Mouse (Mus musculus): ENCODE measurements around the gene Wfdc3. TPM values are rescaled to one million over a fixed set of nuclear protein-coding genes. Genes with fewer than 3 reads are reported as not detected.

Wfdc3 gene
- polyA plus RNA-seq (2014; fragmentation: Illumina TruSeq; extraction: RNeasy Lipid Tissue Mini Kit (QIAGEN cat#74804); ENCODE audit: low read depth, low replicate concordance), result not detected

DNA sequence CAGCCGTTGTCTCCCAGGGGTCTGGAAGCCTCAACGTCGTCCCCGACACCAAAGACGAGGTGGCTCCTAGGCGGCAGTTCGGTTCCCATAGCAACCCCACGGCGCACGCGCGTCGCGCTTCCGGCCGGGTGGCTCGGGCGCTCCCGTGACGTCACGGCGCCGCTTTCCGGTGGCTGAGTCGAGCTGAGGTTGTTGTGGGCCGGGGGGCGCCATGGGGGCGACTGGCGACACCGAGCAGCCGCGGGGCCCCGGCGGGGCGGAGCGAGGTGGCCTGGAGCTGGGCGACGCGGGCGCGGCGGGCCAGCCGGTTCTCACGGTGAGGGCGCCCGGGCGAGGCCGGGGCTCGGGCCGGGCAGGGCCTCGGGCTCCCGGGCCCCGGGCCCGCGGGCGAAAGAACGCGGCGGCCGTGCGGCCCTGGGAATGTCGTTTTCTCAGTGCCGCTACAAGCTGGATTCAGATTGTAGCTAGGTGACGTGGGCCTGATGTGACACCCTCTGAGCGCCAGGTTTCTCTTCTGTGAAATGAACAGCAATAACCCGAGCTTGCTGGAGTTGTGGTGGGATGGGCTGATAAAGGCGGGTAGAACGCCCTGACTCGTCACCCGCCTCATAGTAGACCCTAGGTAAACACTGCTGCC is at the start of gene Wfdc3, which contains the start of gene Dnttip1:
Gene Wfdc3, minus strand, starts transcription at position 89 of the 637 bp plus-strand sequence.
Gene Dnttip1, plus strand, starts transcription at position 141 of the 637 bp plus-strand sequence.

DNA sequence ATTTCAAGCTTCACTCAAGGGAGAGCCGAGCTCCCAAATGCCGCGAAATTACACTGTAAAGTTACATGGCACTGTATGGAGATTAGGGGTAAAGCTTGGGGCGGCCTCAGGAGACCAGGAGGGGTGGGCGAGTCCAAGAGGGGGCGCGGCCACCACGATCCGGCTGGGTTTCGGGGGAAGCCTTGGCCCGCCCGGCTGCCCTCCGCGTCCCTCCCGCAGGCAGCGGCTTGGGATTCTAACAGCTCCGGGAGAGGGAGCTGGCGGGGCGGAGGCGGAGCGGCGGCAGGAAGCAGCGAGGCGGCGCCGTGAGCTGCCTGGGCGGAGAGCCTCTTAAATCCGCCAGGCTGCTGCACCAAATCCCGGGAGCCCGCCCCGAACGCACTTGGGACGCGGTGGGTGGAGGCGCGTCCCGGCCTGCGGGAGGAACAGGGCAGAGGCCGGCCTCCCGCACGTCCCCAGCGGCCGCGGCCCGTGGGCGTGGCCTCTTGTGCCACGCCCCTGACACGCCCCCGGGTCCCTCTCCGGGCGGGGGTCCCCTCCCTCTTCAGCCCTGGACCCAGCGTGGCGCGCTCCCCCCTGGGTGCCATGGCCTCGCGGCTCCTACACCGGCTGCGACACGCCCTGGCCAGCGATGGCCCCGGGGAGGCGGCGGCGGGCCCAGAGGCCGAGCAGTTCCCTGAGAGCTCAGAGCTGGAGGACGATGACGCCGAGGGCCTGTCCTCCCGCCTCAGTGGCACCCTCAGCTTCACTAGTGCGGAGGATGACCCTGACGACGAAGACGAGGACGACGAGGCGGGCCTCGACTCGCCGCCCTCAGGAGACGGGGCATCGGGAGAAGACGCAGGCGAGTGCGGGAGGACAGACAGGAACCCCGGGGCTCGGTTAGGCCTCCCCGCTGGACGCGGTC is 40.0 kb upstream of the Wfdc3 start, which contains the start of gene Snx21:
Gene Snx21, plus strand, starts transcription at position 343 of the 907 bp plus-strand sequence.

DNA sequence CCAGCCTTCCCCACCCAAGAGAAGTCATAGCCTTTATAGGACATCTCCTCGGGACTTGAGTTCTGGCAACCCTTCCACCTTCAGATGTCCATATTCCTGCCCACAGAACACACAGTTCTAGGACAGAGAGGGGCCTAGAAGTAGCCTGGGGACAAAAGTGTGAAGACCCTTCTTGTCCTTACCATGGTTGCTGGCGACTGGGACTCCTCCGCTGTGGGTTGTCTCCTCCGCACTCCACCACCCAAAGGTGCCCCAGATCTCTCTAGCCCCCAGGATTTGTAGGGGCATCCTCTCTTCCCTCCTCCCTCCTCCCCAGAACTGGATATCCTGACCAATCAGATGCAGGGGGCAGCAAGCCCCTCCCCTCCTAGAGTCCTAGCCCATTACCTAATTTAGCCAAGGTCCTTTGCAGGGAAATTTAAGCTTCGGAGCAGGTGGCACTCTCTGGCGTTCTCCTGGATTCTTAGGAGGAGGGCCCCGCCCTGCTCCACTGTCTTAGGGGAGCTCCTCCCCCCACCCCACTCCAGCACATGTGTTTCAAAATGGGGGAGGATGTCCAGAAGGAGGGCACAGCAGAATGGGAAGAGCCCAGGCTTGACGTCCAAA is 33.9 kb upstream of the Wfdc3 start, which contains the start of gene Tnnc2:
Gene Tnnc2, minus strand, starts transcription at position 487 of the 606 bp plus-strand sequence.

DNA sequence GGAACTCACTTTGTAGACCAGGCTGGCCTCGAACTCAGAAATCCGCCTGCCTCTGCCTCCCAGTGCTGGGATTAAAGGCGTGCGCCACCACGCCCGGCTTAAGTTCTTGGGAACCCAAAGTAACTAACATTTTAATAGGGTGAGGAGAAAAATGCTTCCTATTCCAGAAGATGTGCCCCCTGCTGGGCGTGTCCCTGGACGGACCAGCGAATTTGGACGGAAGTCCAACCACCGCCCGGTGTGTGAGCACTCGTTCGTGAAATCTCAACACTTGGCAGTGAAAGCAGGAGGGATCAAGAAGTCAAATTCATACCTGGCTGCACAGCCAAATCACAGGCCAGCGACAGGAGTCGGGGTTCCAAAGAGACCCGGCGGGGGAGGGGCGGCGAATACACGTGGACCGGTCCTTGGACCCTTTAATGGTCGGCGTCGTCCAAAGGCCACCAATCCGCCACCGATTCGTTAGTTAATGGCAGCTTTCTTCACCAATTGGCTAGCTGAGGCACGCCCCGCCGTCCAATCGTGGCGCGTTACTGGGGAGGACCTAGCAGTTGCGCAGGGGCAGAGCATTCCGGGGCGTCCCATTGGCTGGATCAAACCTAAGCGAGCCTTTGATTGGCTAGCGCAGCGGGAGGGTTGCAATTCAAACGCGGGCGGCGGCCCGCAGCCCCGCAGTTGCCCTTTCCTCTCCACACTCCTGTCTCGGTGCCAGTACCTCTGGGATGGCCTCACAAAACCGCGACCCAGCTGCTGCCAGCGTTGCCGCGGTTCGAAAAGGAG is 23.7 kb upstream of the Wfdc3 start, which contains the start of gene Ube2c:
Gene Ube2c, plus strand, starts transcription at position 641 of the 780 bp plus-strand sequence.

DNA sequence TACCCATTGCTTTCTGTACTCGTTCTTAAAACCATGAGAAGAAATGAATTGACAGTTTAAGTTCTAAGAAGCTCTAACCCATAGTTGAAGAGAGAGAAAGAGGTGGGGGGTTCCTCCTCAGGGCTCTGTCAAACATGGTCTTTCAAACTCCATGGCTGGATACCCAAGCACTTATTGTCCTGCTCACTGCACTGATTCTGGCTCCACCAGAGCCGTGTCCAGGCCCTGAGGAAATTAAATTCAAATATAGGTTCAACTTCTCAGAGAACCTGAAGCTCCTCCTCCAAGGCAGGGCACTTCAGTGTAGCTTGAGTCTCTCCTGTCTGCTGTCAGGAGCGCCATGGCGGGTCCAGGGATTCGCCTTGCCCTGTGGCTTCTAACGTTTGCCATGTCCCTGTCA is 30.7 kb downstream of the Wfdc3 start, which contains the start of gene Spint5:
Gene Spint5, plus strand, starts transcription at position 301 of the 400 bp plus-strand sequence.

DNA sequence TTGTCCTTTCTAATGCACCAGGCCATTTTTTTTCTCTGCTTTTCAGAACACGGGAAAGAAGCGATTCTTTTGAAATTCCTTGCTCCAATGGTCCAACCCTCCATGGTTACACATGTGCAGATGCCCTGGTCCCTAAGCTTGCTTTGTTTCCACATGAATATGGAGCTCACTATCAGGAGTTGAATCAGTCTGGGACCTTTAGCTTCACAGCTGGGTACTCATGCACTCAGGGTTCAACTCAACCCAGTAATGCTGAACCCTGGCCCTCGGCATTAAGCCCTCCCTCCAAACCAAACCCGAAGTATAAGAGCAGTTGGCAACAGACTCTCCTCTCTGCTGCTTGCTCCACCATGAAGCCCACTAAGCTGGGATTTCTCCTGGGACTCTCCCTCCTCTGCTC is 47.5 kb downstream of the Wfdc3 start, which contains the start of gene Spint4:
Gene Spint4, plus strand, starts transcription at position 301 of the 400 bp plus-strand sequence.

DNA sequence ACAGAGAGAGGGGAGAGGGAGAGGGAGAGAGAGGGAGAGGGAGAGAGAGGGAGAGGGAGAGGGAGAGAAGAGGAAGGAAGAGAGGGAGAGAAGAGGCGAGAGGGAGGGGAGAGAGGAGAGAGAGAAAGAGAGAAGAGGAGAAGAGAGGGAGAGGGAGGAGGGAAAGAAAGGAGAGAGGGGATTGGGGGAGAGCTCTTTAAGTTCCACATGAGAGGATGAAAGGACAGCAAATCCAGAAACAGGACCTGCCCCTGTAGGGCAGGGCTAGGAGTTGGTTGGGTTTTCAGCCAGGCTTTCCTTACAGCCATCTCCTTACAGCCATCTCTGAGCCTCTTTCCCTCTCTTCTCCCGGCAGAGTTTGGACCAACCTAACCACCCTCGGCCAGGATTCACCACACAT is 60.9 kb downstream of the Wfdc3 start, which contains the start of gene Wfdc13:
Gene Wfdc13, plus strand, starts transcription at position 301 of the 400 bp plus-strand sequence.

Other genes starting within 250 kb of the Wfdc3 start
- gene Pigt, start 248.4 kb downstream of the Wfdc3 start, polyA plus RNA-seq (2014; fragmentation: Illumina TruSeq; extraction: RNeasy Lipid Tissue Mini Kit (QIAGEN cat#74804); ENCODE audit: low read depth, low replicate concordance), result 7.5 TPM
- not detected for gene Wfdc2, start 183.5 kb downstream of the Wfdc3 start, polyA plus RNA-seq (2014; fragmentation: Illumina TruSeq; extraction: RNeasy Lipid Tissue Mini Kit (QIAGEN cat#74804); ENCODE audit: low read depth, low replicate concordance)
- not detected for gene Spint3, start 172.5 kb downstream of the Wfdc3 start, polyA plus RNA-seq (2014; fragmentation: Illumina TruSeq; extraction: RNeasy Lipid Tissue Mini Kit (QIAGEN cat#74804); ENCODE audit: low read depth, low replicate concordance)
- gene Wfdc6a, start 160.5 kb downstream of the Wfdc3 start, polyA plus RNA-seq (2014; fragmentation: Illumina TruSeq; extraction: RNeasy Lipid Tissue Mini Kit (QIAGEN cat#74804); ENCODE audit: low read depth, low replicate concordance), result not detected
- not detected for gene Eppin, start 152.3 kb downstream of the Wfdc3 start, polyA plus RNA-seq (2014; fragmentation: Illumina TruSeq; extraction: RNeasy Lipid Tissue Mini Kit (QIAGEN cat#74804); ENCODE audit: low read depth, low replicate concordance)
- gene Wfdc6b, start 132.4 kb downstream of the Wfdc3 start, polyA plus RNA-seq (2014; fragmentation: Illumina TruSeq; extraction: RNeasy Lipid Tissue Mini Kit (QIAGEN cat#74804); ENCODE audit: low read depth, low replicate concordance), result not detected
- gene Wfdc8, start 132.3 kb downstream of the Wfdc3 start, polyA plus RNA-seq (2014; fragmentation: Illumina TruSeq; extraction: RNeasy Lipid Tissue Mini Kit (QIAGEN cat#74804); ENCODE audit: low read depth, low replicate concordance), result not detected
- 0.37 TPM for gene Wfdc16, start 107.1 kb downstream of the Wfdc3 start, polyA plus RNA-seq (2014; fragmentation: Illumina TruSeq; extraction: RNeasy Lipid Tissue Mini Kit (QIAGEN cat#74804); ENCODE audit: low read depth, low replicate concordance)
- gene Wfdc10, start 89.9 kb downstream of the Wfdc3 start, polyA plus RNA-seq (2014; fragmentation: Illumina TruSeq; extraction: RNeasy Lipid Tissue Mini Kit (QIAGEN cat#74804); ENCODE audit: low read depth, low replicate concordance), result not detected
- gene Wfdc9, start 89.3 kb downstream of the Wfdc3 start, polyA plus RNA-seq (2014; fragmentation: Illumina TruSeq; extraction: RNeasy Lipid Tissue Mini Kit (QIAGEN cat#74804); ENCODE audit: low read depth, low replicate concordance), result not detected
- gene Wfdc11, start 71.8 kb downstream of the Wfdc3 start, polyA plus RNA-seq (2014; fragmentation: Illumina TruSeq; extraction: RNeasy Lipid Tissue Mini Kit (QIAGEN cat#74804); ENCODE audit: low read depth, low replicate concordance), result not detected
- gene Wfdc13, start 60.8 kb downstream of the Wfdc3 start, polyA plus RNA-seq (2014; fragmentation: Illumina TruSeq; extraction: RNeasy Lipid Tissue Mini Kit (QIAGEN cat#74804); ENCODE audit: low read depth, low replicate concordance), result not detected
- gene Spint4, start 47.4 kb downstream of the Wfdc3 start, polyA plus RNA-seq (2014; fragmentation: Illumina TruSeq; extraction: RNeasy Lipid Tissue Mini Kit (QIAGEN cat#74804); ENCODE audit: low read depth, low replicate concordance), result not detected
- gene Spint5, start 30.6 kb downstream of the Wfdc3 start, polyA plus RNA-seq (2014; fragmentation: Illumina TruSeq; extraction: RNeasy Lipid Tissue Mini Kit (QIAGEN cat#74804); ENCODE audit: low read depth, low replicate concordance), result not detected
- gene Dnttip1, start 52 bp upstream of the Wfdc3 start, polyA plus RNA-seq (2014; fragmentation: Illumina TruSeq; extraction: RNeasy Lipid Tissue Mini Kit (QIAGEN cat#74804); ENCODE audit: low read depth, low replicate concordance), result 1.6 TPM
- not detected for gene Ube2c, start 24.0 kb upstream of the Wfdc3 start, polyA plus RNA-seq (2014; fragmentation: Illumina TruSeq; extraction: RNeasy Lipid Tissue Mini Kit (QIAGEN cat#74804); ENCODE audit: low read depth, low replicate concordance)
- gene Tnnc2, start 34.0 kb upstream of the Wfdc3 start, polyA plus RNA-seq (2014; fragmentation: Illumina TruSeq; extraction: RNeasy Lipid Tissue Mini Kit (QIAGEN cat#74804); ENCODE audit: low read depth, low replicate concordance), result not detected
- gene Snx21, start 39.9 kb upstream of the Wfdc3 start, polyA plus RNA-seq (2014; fragmentation: Illumina TruSeq; extraction: RNeasy Lipid Tissue Mini Kit (QIAGEN cat#74804); ENCODE audit: low read depth, low replicate concordance), result 1.1 TPM
- 0.93 TPM for gene Acot8, start 59.0 kb upstream of the Wfdc3 start, polyA plus RNA-seq (2014; fragmentation: Illumina TruSeq; extraction: RNeasy Lipid Tissue Mini Kit (QIAGEN cat#74804); ENCODE audit: low read depth, low replicate concordance)
- 0.90 TPM for gene Zswim3, start 59.2 kb upstream of the Wfdc3 start, polyA plus RNA-seq (2014; fragmentation: Illumina TruSeq; extraction: RNeasy Lipid Tissue Mini Kit (QIAGEN cat#74804); ENCODE audit: low read depth, low replicate concordance)
- 0.95 TPM for gene Zswim1, start 76.8 kb upstream of the Wfdc3 start, polyA plus RNA-seq (2014; fragmentation: Illumina TruSeq; extraction: RNeasy Lipid Tissue Mini Kit (QIAGEN cat#74804); ENCODE audit: low read depth, low replicate concordance)
- gene Spata25, start 82.6 kb upstream of the Wfdc3 start, polyA plus RNA-seq (2014; fragmentation: Illumina TruSeq; extraction: RNeasy Lipid Tissue Mini Kit (QIAGEN cat#74804); ENCODE audit: low read depth, low replicate concordance), result not detected
- gene Ctsa, start 86.9 kb upstream of the Wfdc3 start, polyA plus RNA-seq (2014; fragmentation: Illumina TruSeq; extraction: RNeasy Lipid Tissue Mini Kit (QIAGEN cat#74804); ENCODE audit: low read depth, low replicate concordance), result 46.3 TPM
- not detected for gene Neurl2, start 87.5 kb upstream of the Wfdc3 start, polyA plus RNA-seq (2014; fragmentation: Illumina TruSeq; extraction: RNeasy Lipid Tissue Mini Kit (QIAGEN cat#74804); ENCODE audit: low read depth, low replicate concordance)
- gene Pltp, start 111.8 kb upstream of the Wfdc3 start, polyA plus RNA-seq (2014; fragmentation: Illumina TruSeq; extraction: RNeasy Lipid Tissue Mini Kit (QIAGEN cat#74804); ENCODE audit: low read depth, low replicate concordance), result 3.6 TPM
- 3.5 TPM for gene Pcif1, start 133.4 kb upstream of the Wfdc3 start, polyA plus RNA-seq (2014; fragmentation: Illumina TruSeq; extraction: RNeasy Lipid Tissue Mini Kit (QIAGEN cat#74804); ENCODE audit: low read depth, low replicate concordance)
- 0.40 TPM for gene Zfp335, start 165.8 kb upstream of the Wfdc3 start, polyA plus RNA-seq (2014; fragmentation: Illumina TruSeq; extraction: RNeasy Lipid Tissue Mini Kit (QIAGEN cat#74804); ENCODE audit: low read depth, low replicate concordance)
- not detected for gene Mmp9, start 194.8 kb upstream of the Wfdc3 start, polyA plus RNA-seq (2014; fragmentation: Illumina TruSeq; extraction: RNeasy Lipid Tissue Mini Kit (QIAGEN cat#74804); ENCODE audit: low read depth, low replicate concordance)
- 1.8 TPM for gene Slc12a5, start 214.9 kb upstream of the Wfdc3 start, polyA plus RNA-seq (2014; fragmentation: Illumina TruSeq; extraction: RNeasy Lipid Tissue Mini Kit (QIAGEN cat#74804); ENCODE audit: low read depth, low replicate concordance)

All from liver, adult 10 weeks (tissue).